Mouse (Mus musculus): ENCODE measurements at regions not wholly inside any gene's neighbourhood (a gene's known extent, or its start where the extent isn't known, plus 50 kb on each side); places are given as distances from the start of the nearest gene placed in this dataset.
A peak's percentile ranks its signal among the peaks of the same experiment; 100 is the strongest.

GRCm38 (mm10) chr5:39109526-39109925 lies 232.9 kb upstream of the Clnk start:
- H3K27ac ChIP-seq: no peak overlapping the region
- H3K27me3 ChIP-seq (ENCODE audit: insufficient read depth, low read length): no peaks in the 10 kb centered on the region
- no peak overlapping the region for H3K4me3 ChIP-seq (replicated peaks; ENCODE audit: low read depth, low read length)
- ATAC-seq (replicated peaks; ENCODE audit: low FRiP score, low read depth): no peak
- DNase-seq (ENCODE audit: low spot score): no peak
- TF ChIP-seq CTCF (IDR thresholded peaks at IDR 0.05; ENCODE audit: low read depth): no peak
- no peaks in the 10 kb centered on the region for H3K4me1 ChIP-seq (replicated peaks; ENCODE audit: insufficient read depth, low read length)
- no peaks in the 10 kb centered on the region for H3K9me3 ChIP-seq (replicated peaks; ENCODE audit: low read length)
- H3K9ac ChIP-seq (ENCODE audit: low read depth, low read length): no peak overlapping the region
- 81% methylated on average over 3 of the region's 3 CpGs for WGBS
- H3K36me3 ChIP-seq (ENCODE audit: insufficient read depth, low read length): no peaks in the 10 kb centered on the region
- no peak overlapping the region for H3K4me2 ChIP-seq (ENCODE audit: low read length)

GRCm38 (mm10) chr5:39099113-39099512 lies 222.5 kb upstream of the Clnk start:
- Histone ChIP-seq H3K36me3 (ENCODE audit: insufficient read depth, low read length) (no peaks in the 10 kb centered on the region), H3K9ac (ENCODE audit: low read depth, low read length) (no peak overlapping the region), H3K27me3 (ENCODE audit: insufficient read depth, low read length) (no peaks in the 10 kb centered on the region), H3K4me3 (replicated peaks; ENCODE audit: low read depth, low read length) (no peak overlapping the region), H3K4me1 (replicated peaks; ENCODE audit: insufficient read depth, low read length) (no peaks in the 10 kb centered on the region), H3K9me3 (replicated peaks; ENCODE audit: low read length) (no peaks in the 10 kb centered on the region), H3K27ac (no peak overlapping the region), H3K4me2 (ENCODE audit: low read length) (no peak overlapping the region)
- DNase-seq (ENCODE audit: low spot score) (no peak), ATAC-seq (replicated peaks; ENCODE audit: low FRiP score, low read depth) (no peak)
- no peak for TF ChIP-seq CTCF (IDR thresholded peaks at IDR 0.05; ENCODE audit: low read depth)
- 55% methylated on average over 5 of the region's 5 CpGs for WGBS

- DNase-seq (ENCODE audit: low spot score): no peak
- Histone ChIP-seq H3K27me3 (ENCODE audit: insufficient read depth, low read length) (no peaks in the 10 kb centered on the region), H3K27ac (no peak overlapping the region), H3K36me3 (ENCODE audit: insufficient read depth, low read length) (no peaks in the 10 kb centered on the region), H3K9me3 (replicated peaks; ENCODE audit: low read length) (no peaks in the 10 kb centered on the region), H3K4me2 (ENCODE audit: low read length) (no peak overlapping the region), H3K9ac (ENCODE audit: low read depth, low read length) (no peak overlapping the region), H3K4me1 (replicated peaks; ENCODE audit: insufficient read depth, low read length) (no peaks in the 10 kb centered on the region), H3K4me3 (replicated peaks; ENCODE audit: low read depth, low read length) (no peak overlapping the region)
- no peak for ATAC-seq (replicated peaks; ENCODE audit: low FRiP score, low read depth)
- WGBS: 71% methylated on average over 3 of the region's 3 CpGs
- no peak for TF ChIP-seq CTCF (IDR thresholded peaks at IDR 0.05; ENCODE audit: low read depth)
These were observed 218.3 kb upstream of the Clnk start for GRCm38 (mm10) chr5:39094875-39095274.

- no peak for TF ChIP-seq CTCF (IDR thresholded peaks at IDR 0.05; ENCODE audit: low read depth)
- 41% methylated on average over 11 of the region's 11 CpGs for WGBS
These were observed 200.1 kb upstream of the Clnk start for GRCm38 (mm10) chr5:39076555-39077178.

GRCm38 (mm10) chr5:39069683-39070082 lies 193.1 kb upstream of the Clnk start:
- Histone ChIP-seq H3K27ac (no peak overlapping the region), H3K4me2 (ENCODE audit: low read length) (no peak overlapping the region), H3K9me3 (replicated peaks; ENCODE audit: low read length) (no peaks in the 10 kb centered on the region), H3K4me3 (replicated peaks; ENCODE audit: low read depth, low read length) (no peak overlapping the region), H3K9ac (ENCODE audit: low read depth, low read length) (no peak overlapping the region), H3K4me1 (replicated peaks; ENCODE audit: insufficient read depth, low read length) (no peaks in the 10 kb centered on the region), H3K27me3 (ENCODE audit: insufficient read depth, low read length) (no peaks in the 10 kb centered on the region), H3K36me3 (ENCODE audit: insufficient read depth, low read length) (no peaks in the 10 kb centered on the region)
- TF ChIP-seq CTCF (IDR thresholded peaks at IDR 0.05; ENCODE audit: low read depth): no peak
- DNase-seq (ENCODE audit: low spot score) (no peak), ATAC-seq (replicated peaks; ENCODE audit: low FRiP score, low read depth) (no peak)
- WGBS: 59% methylated on average over 3 of the region's 3 CpGs

More at GRCm38 (mm10) chr5:39076555-39077178, 200.1 kb upstream of the Clnk start:
- ATAC-seq (replicated peaks; ENCODE audit: low FRiP score, low read depth): 0 out of 2 replicates have a peak, but pooled peaks have one; percentile 36
- peak; percentile 5 for DNase-seq (ENCODE audit: low spot score)
- no peak overlapping the region for H3K4me3 ChIP-seq (replicated peaks; ENCODE audit: low read depth, low read length)
- no peaks in the 10 kb centered on the region for H3K4me1 ChIP-seq (replicated peaks; ENCODE audit: insufficient read depth, low read length)
- H3K4me2 ChIP-seq (ENCODE audit: low read length): no peak overlapping the region
- H3K36me3 ChIP-seq (ENCODE audit: insufficient read depth, low read length): no peaks in the 10 kb centered on the region
- H3K9me3 ChIP-seq (replicated peaks; ENCODE audit: low read length): no peaks in the 10 kb centered on the region
- H3K9ac ChIP-seq (ENCODE audit: low read depth, low read length): no peak overlapping the region
- no peak overlapping the region for H3K27ac ChIP-seq
- no peaks in the 10 kb centered on the region for H3K27me3 ChIP-seq (ENCODE audit: insufficient read depth, low read length)

GRCm38 (mm10) chr5:39063061-39063460 lies 186.4 kb upstream of the Clnk start:
- Histone ChIP-seq H3K27ac (no peak overlapping the region), H3K27me3 (ENCODE audit: insufficient read depth, low read length) (no peaks in the 10 kb centered on the region), H3K4me3 (replicated peaks; ENCODE audit: low read depth, low read length) (no peak overlapping the region), H3K4me2 (ENCODE audit: low read length) (no peak overlapping the region), H3K9me3 (replicated peaks; ENCODE audit: low read length) (no peaks in the 10 kb centered on the region), H3K4me1 (replicated peaks; ENCODE audit: insufficient read depth, low read length) (no peaks in the 10 kb centered on the region), H3K9ac (ENCODE audit: low read depth, low read length) (no peak overlapping the region), H3K36me3 (ENCODE audit: insufficient read depth, low read length) (no peaks in the 10 kb centered on the region)
- DNase-seq (ENCODE audit: low spot score) (no peak), ATAC-seq (replicated peaks; ENCODE audit: low FRiP score, low read depth) (no peak)
- no peak for TF ChIP-seq CTCF (IDR thresholded peaks at IDR 0.05; ENCODE audit: low read depth)
- WGBS: 80% methylated on average over 3 of the region's 3 CpGs
